Mouse (Mus musculus): Measurements from ENCODE around the gene Pnp2. TPM values are rescaled to one million over a fixed set of nuclear protein-coding genes. Genes with fewer than 3 reads are reported as not detected.

Pnp2 gene
- total and polyA plus RNA-seq, 3 experiments: 0.65 to 1.7 TPM; not detected in 1

DNA sequence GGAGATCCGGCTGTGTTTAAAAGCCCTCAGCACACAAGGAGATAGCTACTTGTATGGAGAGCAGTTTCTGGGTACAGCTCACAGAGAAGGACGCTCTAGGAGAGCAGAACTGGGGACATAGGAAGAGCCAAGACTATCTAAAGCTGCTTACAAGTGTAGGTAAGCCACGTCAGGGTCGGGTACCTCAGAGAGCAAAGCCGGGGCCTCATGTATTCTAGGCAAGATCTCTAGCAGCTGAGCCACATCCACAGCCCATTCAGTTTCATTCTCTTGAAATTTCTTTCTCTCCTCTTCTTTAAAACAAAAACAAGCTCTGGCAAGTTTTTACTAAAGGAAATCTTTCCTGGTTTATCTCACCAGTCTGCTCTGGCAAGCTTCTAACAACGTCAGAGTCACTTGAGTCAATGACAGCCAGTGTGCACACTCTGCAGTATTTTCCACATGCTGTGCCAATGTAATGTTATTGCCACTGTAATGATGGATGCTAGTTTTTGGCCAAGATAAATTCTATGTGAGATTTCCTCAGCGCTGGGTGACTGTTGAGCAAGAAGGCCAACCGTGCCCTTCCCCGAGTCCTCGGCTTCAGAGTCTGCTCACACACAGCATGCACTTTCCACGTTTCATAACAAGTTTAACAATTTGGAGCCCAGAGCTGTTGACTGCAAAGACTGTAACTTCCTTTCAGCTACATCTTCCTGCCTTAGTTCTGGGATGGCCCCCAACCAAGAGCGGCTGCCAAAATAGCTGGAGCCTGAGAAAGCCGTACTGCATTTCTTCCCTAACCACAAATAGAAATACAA, 52.3 kb downstream of the Pnp2 start:
- Histone ChIP-seq H3K4me3 (ENCODE audit: control insufficient read depth in 1 of 2, insufficient read depth in 1 of 2, low read depth in 2 of 2, low read length in 2 of 2) (no peak overlapping the region), H3K27ac (ENCODE audit: control insufficient read depth, low read depth, low read length) (no peak overlapping the region), H3K4me1 (ENCODE audit: control insufficient read depth in 1 of 2, insufficient read depth in 2 of 2, low read length in 2 of 2) (no peaks in the 10 kb centered on the region), H3K36me3 (ENCODE audit: control insufficient read depth in 1 of 2, insufficient read depth in 2 of 2, low read length in 2 of 2) (no peaks in the 10 kb centered on the region), H3K9ac (ENCODE audit: control insufficient read depth, low read depth, low read length, poor library complexity, severe bottlenecking) (no peak overlapping the region), H3K27me3 (ENCODE audit: control insufficient read depth in 1 of 2, insufficient read depth in 2 of 2, low read length in 2 of 2) (no peaks in the 10 kb centered on the region), H3K79me2 (ENCODE audit: control insufficient read depth, insufficient read depth, low read length, poor library complexity) (no peaks in the 10 kb centered on the region), H3K9me3 (replicated peaks; ENCODE audit: insufficient read depth, low read length) (no peaks in the 10 kb centered on the region)
- TF ChIP-seq UBTF (IDR thresholded peaks at IDR 0.05; ENCODE audit: borderline replicate concordance, insufficient read depth, low read depth, low read length) (no peak), POLR2AphosphoS5 (IDR thresholded peaks at IDR 0.05; ENCODE audit: borderline replicate concordance, low read depth, low read length) (no peak), KAT2A (conservative IDR thresholded peaks at IDR 0.05; ENCODE audit: low read depth, low read length) (no peak), SMC3 (IDR thresholded peaks at IDR 0.05; ENCODE audit: low read depth, low read length) (no peak), MAZ (IDR thresholded peaks at IDR 0.05; ENCODE audit: low read depth, low read length) (no peak), USF1 (IDR thresholded peaks at IDR 0.05; ENCODE audit: low read depth, low read length) (no peak), GATA1 (IDR thresholded peaks at IDR 0.05; ENCODE audit: low read depth, low read length) (no peak), ZC3H11A (IDR thresholded peaks at IDR 0.05; ENCODE audit: low read depth, low read length) (no peak), MEF2A (IDR thresholded peaks at IDR 0.05; ENCODE audit: extremely low read depth, insufficient replicate concordance, low read depth, low read length, poor library complexity, severe bottlenecking) (no peak), MAX (IDR thresholded peaks at IDR 0.05; ENCODE audit: low read length) (no peak), ETS1 (IDR thresholded peaks at IDR 0.05; ENCODE audit: low read depth, low read length) (no peak), ZKSCAN1 (IDR thresholded peaks at IDR 0.05; ENCODE audit: low read depth, low read length) (no peak), TBP (IDR thresholded peaks at IDR 0.05; ENCODE audit: low read depth, low read length) (no peak), RCOR1 (IDR thresholded peaks at IDR 0.05; ENCODE audit: low read depth, low read length) (no peak), ZMIZ1 (IDR thresholded peaks at IDR 0.05; ENCODE audit: low read depth, low read length) (no peak), MYC (IDR thresholded peaks at IDR 0.05; ENCODE audit: low read depth, low read length) (no peak), MYB (IDR thresholded peaks at IDR 0.05; ENCODE audit: low read depth, low read length) (no peak), CHD2 (IDR thresholded peaks at IDR 0.05; ENCODE audit: low read length) (no peak), HCFC1 (IDR thresholded peaks at IDR 0.05; ENCODE audit: low read depth, low read length) (no peak)
- no peak for DNase-seq (ENCODE audit: low read depth, low spot score)

DNA sequence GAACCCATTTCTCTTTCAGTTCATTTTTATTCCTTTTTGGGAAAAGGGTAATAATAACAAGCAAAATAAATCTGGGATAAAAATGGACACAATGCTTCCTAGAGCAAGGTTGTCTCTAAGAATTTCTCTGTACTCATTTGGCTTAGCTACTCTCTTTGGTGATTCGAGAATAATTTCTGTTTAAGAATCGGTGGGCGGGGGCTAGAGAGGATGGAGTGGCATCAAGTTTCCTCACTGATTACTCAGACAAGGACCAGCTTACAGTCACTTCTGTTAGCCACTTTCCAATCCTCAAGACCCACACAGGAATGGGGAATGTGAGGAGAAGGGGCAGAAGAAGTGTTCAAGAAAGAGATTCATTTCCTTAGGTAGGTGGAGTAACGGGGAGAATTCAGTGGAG, 53.0 kb downstream of the Pnp2 start:
- no peak overlapping the region for H3K4me3 ChIP-seq (ENCODE audit: control insufficient read depth in 1 of 2, insufficient read depth in 1 of 2, low read depth in 2 of 2, low read length in 2 of 2)
- H3K9ac ChIP-seq (ENCODE audit: control insufficient read depth, low read depth, low read length, poor library complexity, severe bottlenecking): no peak overlapping the region
- H3K4me1 ChIP-seq (ENCODE audit: control insufficient read depth in 1 of 2, insufficient read depth in 2 of 2, low read length in 2 of 2): no peaks in the 10 kb centered on the region
- no peaks in the 10 kb centered on the region for H3K9me3 ChIP-seq (replicated peaks; ENCODE audit: insufficient read depth, low read length)
- H3K27me3 ChIP-seq (ENCODE audit: control insufficient read depth in 1 of 2, insufficient read depth in 2 of 2, low read length in 2 of 2): no peaks in the 10 kb centered on the region
- no peak overlapping the region for H3K27ac ChIP-seq (ENCODE audit: control insufficient read depth, low read depth, low read length)
- no peak for TF ChIP-seq CTCF (IDR thresholded peaks at IDR 0.05 in 2 of 3, conservative IDR thresholded peaks at IDR 0.05 in 1 of 3; ENCODE audit: control insufficient read depth in 1 of 3, insufficient read depth in 1 of 3, low read depth in 2 of 3, low read length in 3 of 3, poor library complexity in 1 of 3, severe bottlenecking in 1 of 3)
- no peak for TF ChIP-seq SMC3 (IDR thresholded peaks at IDR 0.05; ENCODE audit: low read depth, low read length)
- TF ChIP-seq POLR2A (IDR thresholded peaks at IDR 0.05; ENCODE audit: control insufficient read depth in 1 of 2, insufficient read depth in 1 of 2, low read depth in 1 of 2, low read length in 2 of 2, poor library complexity in 1 of 2): no peak
- no peak for TF ChIP-seq GATA1 (IDR thresholded peaks at IDR 0.05; ENCODE audit: low read depth, low read length)
- TF ChIP-seq ZKSCAN1 (IDR thresholded peaks at IDR 0.05; ENCODE audit: low read depth, low read length): no peak
- no peak for TF ChIP-seq CHD1 (IDR thresholded peaks at IDR 0.05; ENCODE audit: low read depth, low read length)
- TF ChIP-seq ZNF384 (IDR thresholded peaks at IDR 0.05; ENCODE audit: low read depth, low read length): no peak
- TF ChIP-seq SIN3A (IDR thresholded peaks at IDR 0.05; ENCODE audit: low read length): no peak
- TF ChIP-seq RAD21 (IDR thresholded peaks at IDR 0.05; ENCODE audit: low read depth, low read length): no peak
- TF ChIP-seq MAX (IDR thresholded peaks at IDR 0.05; ENCODE audit: low read length): no peak
- TF ChIP-seq POLR2AphosphoS5 (IDR thresholded peaks at IDR 0.05; ENCODE audit: borderline replicate concordance, low read depth, low read length): no peak
- no peak for TF ChIP-seq USF2 (IDR thresholded peaks at IDR 0.05; ENCODE audit: borderline replicate concordance in 1 of 2, insufficient read depth in 1 of 2, low read depth in 1 of 2, low read length in 2 of 2)
- no peak for TF ChIP-seq NRF1 (IDR thresholded peaks at IDR 0.05; ENCODE audit: insufficient read depth, low read depth, low read length, poor library complexity, severe bottlenecking)
- no peak for TF ChIP-seq ELF1 (IDR thresholded peaks at IDR 0.05; ENCODE audit: low read depth, low read length)
- TF ChIP-seq ETS1 (IDR thresholded peaks at IDR 0.05; ENCODE audit: low read depth, low read length): no peak
- TF ChIP-seq HCFC1 (IDR thresholded peaks at IDR 0.05; ENCODE audit: low read depth, low read length): no peak
- TF ChIP-seq POLR2AphosphoS2 (IDR thresholded peaks at IDR 0.05; ENCODE audit: low read length): no peak
- no peaks in the 10 kb centered on the region for H3K79me2 ChIP-seq (ENCODE audit: control insufficient read depth, insufficient read depth, low read length, poor library complexity)
- no peaks in the 10 kb centered on the region for H3K36me3 ChIP-seq (ENCODE audit: control insufficient read depth in 1 of 2, insufficient read depth in 2 of 2, low read length in 2 of 2)
- DNase-seq (ENCODE audit: low read depth, low spot score): no peak
